Mouse (Mus musculus) heart, embryonic 11.5 days (tissue): ENCODE data around the gene Cyp4a31. TPM values are rescaled to one million over a fixed set of nuclear protein-coding genes. Genes with fewer than 3 reads are reported as not detected.
"Not testable (repeated sequence)": the region's sequence is repeated elsewhere in the genome, so short reads cannot be mapped to it uniquely, and the experiment has no call there.

Experiments
- ATAC-seq: fragments of 200-750 bp; cut with Nextera tagmentation; replicated peaks from 2 replicates; pipeline ENCODE4 v1.8.0; 2017; ENCODE audit warnings: moderate library complexity; ENCODE audit not compliant: insufficient number of reproducible peaks, low FRiP score, low TSS enrichment
- H3K27ac ChIP-seq: fragments of 300-500 bp; sonication (generic); 2 replicates; pipeline ENCODE4 v1.5.1; 2014; ENCODE audit warnings: mild to moderate bottlenecking, low read depth, low read length
- H3K27me3 ChIP-seq: fragments of 300-500 bp; sonication (generic); 2 replicates; pipeline ENCODE4 v1.6.1; 2014; ENCODE audit warnings: mild to moderate bottlenecking, low read length, mixed read lengths; ENCODE audit not compliant: control insufficient read depth, insufficient read depth
- H3K36me3 ChIP-seq: fragments of 300-500 bp; sonication (generic); 2 replicates; pipeline ENCODE4 v1.6.1; 2014; ENCODE audit warnings: mild to moderate bottlenecking, low read length, moderate library complexity, mixed read lengths; ENCODE audit not compliant: control insufficient read depth, insufficient read depth
- H3K4me1 ChIP-seq: fragments of 300-500 bp; sonication (generic); 2 replicates; pipeline ENCODE4 v1.6.1; 2014; ENCODE audit warnings: low read length; ENCODE audit not compliant: control insufficient read depth, insufficient read depth
- H3K4me2 ChIP-seq: fragments of 300-500 bp; sonication (generic); 2 replicates; pipeline ENCODE4 v1.6.1; 2014; ENCODE audit warnings: mild to moderate bottlenecking, moderate library complexity
- H3K4me3 ChIP-seq: fragments of 300-500 bp; sonication (generic); 2 replicates; pipeline ENCODE4 v1.5.1; 2014; ENCODE audit warnings: low read depth, low read length
- H3K9ac ChIP-seq: fragments of 300-500 bp; sonication (generic); 2 replicates; pipeline ENCODE4 v1.6.1; 2014; ENCODE audit warnings: mild to moderate bottlenecking, low read depth, low read length, moderate library complexity
- H3K9me3 ChIP-seq: fragments of 300-500 bp; sonication (generic); replicated peaks from 2 replicates; pipeline ENCODE4 v1.6.1; 2016; ENCODE audit warnings: low read length; ENCODE audit not compliant: control insufficient read depth
- WGBS: fragments of 180-500 bp; shearing (Covaris S2); extraction: QIAGEN DNeasy Blood & Tissue Kit; methylation state at CpG from one replicate; pipeline ENCODE4 v1.1.7; 2014; ENCODE audit not compliant: insufficient replicate concordance; 5-methylcytosine and 5-hydroxymethylcytosine counted together
- polyA plus RNA-seq: library from polyadenylated mRNA; unstranded; fragments of >200 nt; fragmentation: Nextera tagmentation; extraction: Ambion mirVana; gene quantifications from 2 replicates; pipeline ENCODE4 v1.2.1, GENCODE M21; 2014

Cyp4a31 gene
- polyA plus RNA-seq, 1 experiment from 2014 or later: not detected

GRCm38 (mm10) chr4:115614005-115614404 lies 50.6 kb downstream of the Cyp4a31 start:
- Histone ChIP-seq H3K4me1 (no peaks in the 10 kb centered on the region), H3K27ac (no peak overlapping the region), H3K36me3 (no peaks in the 10 kb centered on the region), H3K9me3 (no peaks in the 10 kb centered on the region), H3K4me2 (no peak overlapping the region), H3K4me3 (no peak overlapping the region), H3K9ac (no peak overlapping the region), H3K27me3 (no peaks in the 10 kb centered on the region)
- ATAC-seq: no peak

GRCm38 (mm10) chr4:115625560-115625959 lies 62.1 kb downstream of the Cyp4a31 start:
- H3K4me3 ChIP-seq, H3K4me2 ChIP-seq, ATAC-seq, H3K4me1 ChIP-seq, H3K27ac ChIP-seq, H3K9me3 ChIP-seq, H3K27me3 ChIP-seq, H3K9ac ChIP-seq, H3K36me3 ChIP-seq: not testable (repeated sequence)
- WGBS: 81% methylated on average over 3 of the region's 3 CpGs

Other genes with a start within 250 kb of the Cyp4a31 start
- gene Cyp4a12b, start 152.0 kb upstream of the Cyp4a31 start, polyA plus RNA-seq: not detected in 2 replicates
- gene Cyp4a30b, start 111.0 kb upstream of the Cyp4a31 start, polyA plus RNA-seq: not detected in 2 replicates
- not detected in 2 replicates for gene Cyp4a14, start 67.5 kb upstream of the Cyp4a31 start, polyA plus RNA-seq
- gene Cyp4a10, start 45.4 kb upstream of the Cyp4a31 start, polyA plus RNA-seq: not detected in 2 replicates
- gene Cyp4a32, start 37.3 kb downstream of the Cyp4a31 start, polyA plus RNA-seq: not detected in 2 replicates
- gene Cyp4b1, start 84.1 kb downstream of the Cyp4a31 start, polyA plus RNA-seq: 0.53 and 0.83 TPM in 2 replicates
- 42.8 and 43.2 TPM in 2 replicates for gene Efcab14, start 174.1 kb downstream of the Cyp4a31 start, polyA plus RNA-seq
- 0.28 and 0.34 TPM in 2 replicates for gene Tex38, start 217.4 kb downstream of the Cyp4a31 start, polyA plus RNA-seq
- 77.7 and 77.9 TPM in 2 replicates for gene Atpaf1, start 221.2 kb downstream of the Cyp4a31 start, polyA plus RNA-seq